Mouse (Mus musculus) cerebellum, adult (tissue): ENCODE measurements around the gene Plcg2.

Experiments used
- ATAC-seq: cut with Nextera tagmentation; 2 replicates; pipeline ENCODE4 v1.9.2; 2017; ENCODE audit warnings: mild to moderate bottlenecking, moderate library complexity, mixed read lengths; ENCODE audit not compliant: insufficient number of reproducible peaks, low FRiP score, low TSS enrichment

Plcg2 gene

DNA sequence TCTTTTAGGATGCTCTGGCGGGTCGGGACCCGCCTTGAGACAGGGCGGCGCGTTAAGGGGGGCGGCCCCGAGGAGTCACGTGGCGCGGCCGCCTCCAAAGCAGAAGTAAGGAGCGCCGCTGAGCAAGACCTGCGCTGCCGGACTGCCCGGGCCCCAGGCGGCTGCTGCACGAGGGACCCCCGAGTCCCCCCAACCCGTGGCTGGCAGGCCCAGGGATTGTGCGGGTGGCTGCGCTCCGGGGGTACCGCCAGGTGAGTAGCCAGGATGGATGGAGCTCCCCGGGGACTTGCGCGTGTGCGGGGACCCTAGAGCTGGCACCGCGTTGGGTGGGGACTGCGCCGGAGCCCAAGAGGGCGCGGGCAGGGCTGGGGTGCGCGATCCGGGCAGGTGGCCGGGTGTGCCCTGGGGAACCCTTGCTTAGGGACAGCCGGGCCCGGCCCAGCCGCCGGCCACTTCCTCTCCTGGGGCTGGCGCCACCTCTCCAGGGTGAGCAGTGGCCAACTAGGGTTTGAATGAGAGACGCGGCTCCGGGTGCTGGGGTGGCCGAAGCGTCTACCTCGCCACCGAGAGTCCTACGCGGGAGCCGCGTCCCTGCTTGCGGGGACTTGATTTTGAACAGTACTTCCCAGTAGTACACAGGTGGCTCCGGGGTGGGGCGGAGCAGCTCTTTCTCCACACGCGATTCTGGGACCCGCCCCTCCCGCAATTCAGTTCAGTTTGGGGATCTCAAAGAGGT is at the start of gene Plcg2:
Plcg2 (plus strand) TSS at position 113 of the 736 bp plus-strand sequence.
- ATAC-seq = no peak

- ATAC-seq = no peak
Observed at GRCm38 (mm10) chr8:117451072-117451471, 47.0 kb upstream of the Plcg2 start.

DNA sequence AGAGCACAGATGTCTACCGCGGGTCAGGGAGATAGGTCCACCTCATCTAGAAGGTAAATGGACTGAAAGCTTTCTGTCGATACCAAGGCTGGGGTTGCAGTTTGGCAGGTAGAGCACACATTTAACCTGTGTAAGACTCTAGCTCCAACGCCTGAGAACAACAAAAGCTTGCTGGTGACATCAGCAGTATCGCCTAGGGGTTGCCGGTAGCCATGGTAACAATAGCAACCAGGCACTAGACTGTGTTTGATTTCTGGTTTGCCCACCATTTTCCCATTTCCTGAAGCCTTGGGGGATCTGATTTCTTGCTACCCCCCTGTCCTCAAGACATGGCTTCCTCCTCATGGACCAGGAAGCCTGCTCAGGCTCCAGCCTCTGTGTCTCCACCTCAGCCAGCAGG is 44.1 kb upstream of the Plcg2 start:
- ATAC-seq = no peak

DNA sequence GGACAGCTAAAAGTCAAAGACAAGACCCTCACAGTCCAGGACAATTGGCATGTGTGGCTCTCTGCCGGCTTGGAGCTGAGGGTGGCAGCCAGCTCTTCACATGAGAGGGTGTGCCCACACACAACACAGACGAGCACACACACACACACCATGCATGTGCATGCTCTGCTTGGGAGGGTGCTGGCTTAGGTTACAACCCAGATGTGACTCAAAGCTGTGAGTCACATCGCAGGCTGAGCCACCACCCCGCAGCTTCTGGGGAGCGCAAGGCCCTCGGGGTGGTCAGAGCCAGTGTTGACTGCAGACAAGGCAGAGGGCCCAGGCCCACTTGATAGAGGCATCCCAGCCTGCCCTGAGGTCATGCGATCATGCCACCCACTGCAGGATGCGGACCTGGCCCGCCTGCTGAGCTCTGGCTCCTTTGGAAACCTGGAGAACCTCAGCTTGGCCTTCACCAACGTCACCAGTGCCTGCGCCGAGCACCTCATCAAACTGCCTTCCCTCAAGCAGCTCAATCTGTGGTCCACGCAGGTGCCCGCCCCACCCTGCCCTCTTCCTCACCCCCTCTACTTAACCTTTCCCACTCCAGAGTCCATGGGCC is 43.5 kb upstream of the Plcg2 start:
- no peak for ATAC-seq

- ATAC-seq = no peak
Observed at GRCm38 (mm10) chr8:117455701-117456100, 42.4 kb upstream of the Plcg2 start.

- ATAC-seq = no peak
Observed at GRCm38 (mm10) chr8:117458440-117458839, 39.7 kb upstream of the Plcg2 start.

- ATAC-seq = no peak
Observed at GRCm38 (mm10) chr8:117462701-117463284, 35.3 kb upstream of the Plcg2 start.

DNA sequence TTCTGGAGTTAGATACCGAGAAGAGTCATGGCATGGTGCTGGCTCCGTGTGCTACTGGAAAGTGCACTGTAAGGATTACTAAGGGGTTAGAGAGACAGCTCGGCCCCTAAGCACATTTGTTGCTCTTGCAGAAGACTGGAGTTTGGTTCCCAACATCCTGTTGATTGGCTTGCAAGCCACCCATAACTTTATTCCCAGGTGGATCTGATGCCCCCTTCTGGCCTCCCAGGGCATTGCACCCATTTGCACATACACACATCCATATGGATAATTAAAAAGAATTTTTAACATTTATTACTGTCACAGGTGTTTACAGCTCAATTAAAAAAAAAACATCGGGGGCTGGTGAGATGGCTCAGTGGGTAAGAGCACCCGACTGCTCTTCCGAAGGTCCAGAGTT is 33.6 kb upstream of the Plcg2 start:
- no peak for ATAC-seq

DNA sequence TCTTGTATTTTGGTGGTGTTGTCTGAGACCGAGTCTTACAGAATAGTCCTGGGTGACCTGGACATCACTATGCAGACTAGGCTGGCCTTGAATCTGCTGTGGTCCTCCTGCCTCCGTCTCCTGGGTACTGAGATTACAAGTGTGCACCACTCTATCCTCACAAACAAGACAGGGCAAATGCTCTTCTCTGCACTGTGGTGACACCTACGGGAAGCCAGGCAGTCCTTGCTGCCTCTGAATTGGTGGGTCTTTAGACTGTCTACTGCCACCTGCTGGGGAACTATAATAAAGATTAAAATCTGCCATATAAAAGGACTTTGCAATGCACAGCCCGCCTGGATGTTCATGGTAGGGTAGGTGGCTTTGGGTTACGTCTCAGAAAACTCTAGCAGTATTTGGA is 32.8 kb upstream of the Plcg2 start:
- ATAC-seq = peak; percentile 83

GRCm38 (mm10) chr8:117467466-117467865 is 30.6 kb upstream of the Plcg2 start:
- no peak for ATAC-seq

DNA sequence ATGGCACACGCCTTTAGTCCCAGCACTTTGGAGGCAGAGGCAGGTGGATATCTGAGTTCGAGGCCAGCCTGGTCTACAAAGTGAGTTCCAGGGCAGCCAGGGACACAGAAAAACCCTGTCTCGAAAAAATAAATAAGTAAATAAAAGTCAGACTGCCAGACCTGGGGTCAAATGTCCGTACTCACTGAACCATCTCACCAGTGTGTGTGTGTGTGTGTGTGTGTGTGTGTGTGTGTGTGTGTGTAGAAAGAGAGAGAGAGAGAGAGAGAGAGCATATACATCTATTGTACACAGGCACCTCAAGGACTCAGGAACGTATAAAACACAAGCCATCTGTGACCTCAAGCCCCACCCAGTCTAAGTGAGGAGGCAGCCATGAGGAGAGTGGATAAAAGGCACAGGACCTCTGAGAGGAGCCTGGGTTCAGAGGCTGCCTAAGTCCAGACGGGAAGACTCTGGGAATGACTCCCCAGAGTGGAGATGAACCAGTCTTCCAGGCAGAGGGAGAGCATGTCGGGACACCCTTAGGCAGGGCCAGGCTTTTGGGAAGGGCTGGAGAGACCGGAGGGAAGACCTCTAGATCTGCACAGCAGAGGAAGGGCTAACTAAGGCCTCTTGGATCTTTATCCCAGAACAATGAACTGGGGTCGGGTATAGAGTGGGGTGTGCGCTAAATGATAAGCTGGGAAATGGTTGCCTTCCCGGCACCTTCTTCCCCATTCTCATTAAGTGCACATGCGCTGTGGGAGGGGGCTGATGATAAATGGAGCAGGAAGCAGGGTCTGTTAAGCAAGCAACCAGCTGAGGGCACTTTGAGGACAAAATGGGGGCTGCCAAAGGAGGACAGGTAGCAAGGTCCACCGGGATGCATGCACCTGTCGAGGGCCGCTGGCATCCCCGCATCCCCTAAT is 28.4 kb upstream of the Plcg2 start:
- ATAC-seq = no peak

DNA sequence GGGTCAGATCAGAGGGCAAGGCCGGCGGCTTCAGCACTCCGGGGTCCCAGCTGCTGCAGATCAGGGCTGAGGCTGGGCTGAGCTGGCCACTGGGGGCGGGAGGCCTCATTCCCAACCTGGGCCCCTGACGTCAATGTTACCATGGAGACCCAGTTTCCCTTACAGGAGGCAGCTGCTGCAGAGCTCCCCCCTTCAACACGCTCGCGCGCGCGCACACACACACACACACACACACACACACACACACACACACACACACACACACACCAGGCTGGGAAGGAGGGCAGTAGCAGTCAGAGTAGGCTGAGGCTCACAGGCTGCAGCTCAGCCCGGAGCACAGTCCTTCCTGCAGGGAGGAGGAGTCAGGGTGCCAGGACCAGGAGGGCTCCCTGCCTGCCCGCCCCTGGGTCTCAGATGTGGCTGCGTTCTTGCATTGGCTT is 27.7 kb upstream of the Plcg2 start:
- peak; percentile 26; the same call in 1 of the 2 replicates for ATAC-seq

- no peak for ATAC-seq
Observed at GRCm38 (mm10) chr8:117471174-117471573, 26.9 kb upstream of the Plcg2 start.

GRCm38 (mm10) chr8:117471655-117472054 is 26.4 kb upstream of the Plcg2 start:
- no peak for ATAC-seq

DNA sequence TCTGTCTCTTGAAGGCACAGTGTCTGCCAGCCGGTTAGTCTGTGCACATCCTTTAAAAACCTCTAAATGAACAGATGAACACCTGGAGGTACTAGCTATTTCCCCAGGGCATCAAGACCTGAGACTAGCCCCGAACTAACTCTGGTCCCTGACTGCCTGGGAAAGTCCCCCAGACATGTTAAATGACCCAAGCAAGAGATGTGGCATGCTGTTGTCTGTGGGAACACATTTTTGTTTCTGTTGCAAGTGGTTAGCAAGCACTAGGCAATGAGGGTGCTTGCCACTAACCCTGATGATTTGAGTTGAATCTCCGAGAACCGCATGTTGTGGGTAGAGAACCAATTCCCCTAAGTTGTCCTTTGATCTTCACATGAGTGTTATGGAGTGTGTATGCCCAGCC is 25.8 kb upstream of the Plcg2 start:
- ATAC-seq = no peak

DNA sequence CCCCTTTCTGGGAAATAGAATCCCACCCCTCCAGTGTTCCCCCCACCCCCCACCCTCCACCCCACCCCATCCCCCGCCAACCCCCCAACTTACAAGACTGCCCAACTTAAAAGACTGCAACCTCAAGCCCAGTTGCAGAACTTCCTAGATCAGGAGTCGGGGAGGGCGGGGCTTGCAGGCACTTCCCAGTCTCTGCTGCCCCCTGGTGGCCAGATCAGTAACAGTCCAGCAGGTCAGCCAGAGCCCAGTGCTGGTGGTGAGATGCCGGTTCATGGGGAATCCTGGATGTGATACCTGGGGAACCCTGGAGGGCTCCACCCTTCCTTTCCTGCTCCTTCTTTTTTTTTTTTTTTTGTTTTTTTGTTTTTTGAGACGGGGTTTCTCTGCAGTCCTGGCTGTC is 23.1 kb upstream of the Plcg2 start:
- ATAC-seq = peak; percentile 73

DNA sequence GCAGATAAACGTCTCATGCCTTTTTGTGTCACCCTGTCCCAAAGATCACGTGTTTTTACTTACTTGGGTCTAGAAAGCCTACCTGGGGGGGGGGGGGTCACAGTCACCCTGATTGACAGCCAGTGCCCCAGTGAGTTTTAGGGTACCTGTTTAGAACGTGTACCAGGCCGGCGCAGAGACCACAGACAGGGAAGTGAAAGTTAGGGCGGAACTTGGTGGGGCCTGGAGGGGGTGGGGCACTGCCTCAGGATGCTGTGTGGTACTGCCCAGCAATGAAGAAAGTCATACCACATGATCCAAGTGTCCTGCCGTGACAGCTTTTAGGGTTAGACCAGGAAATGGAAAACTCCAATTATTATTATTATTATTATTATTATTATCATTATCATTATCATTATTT is 22.3 kb upstream of the Plcg2 start:
- ATAC-seq = no peak

GRCm38 (mm10) chr8:117478082-117478481 is 20.0 kb upstream of the Plcg2 start:
- no peak for ATAC-seq

DNA sequence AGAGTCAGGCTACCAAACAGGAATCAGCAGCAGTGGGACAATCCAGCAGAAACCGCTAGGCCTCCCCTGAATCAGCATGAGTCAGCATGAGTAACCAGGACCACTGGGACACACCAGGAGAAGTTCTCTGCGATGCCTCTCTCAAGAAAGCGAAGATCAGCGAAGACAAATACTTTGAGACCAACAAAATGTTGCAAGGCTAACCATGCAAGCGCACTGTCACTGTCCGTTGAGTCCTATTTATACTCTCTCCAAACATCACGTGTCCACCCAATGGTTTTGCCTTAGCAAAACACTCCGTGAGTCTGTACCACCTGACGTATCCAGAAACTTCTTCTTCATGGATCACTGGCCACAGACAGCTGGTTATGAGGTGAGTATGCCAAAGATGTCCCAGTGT is 18.1 kb upstream of the Plcg2 start:
- ATAC-seq = no peak

- ATAC-seq = no peak
Observed at GRCm38 (mm10) chr8:117480516-117480915, 17.6 kb upstream of the Plcg2 start.

DNA sequence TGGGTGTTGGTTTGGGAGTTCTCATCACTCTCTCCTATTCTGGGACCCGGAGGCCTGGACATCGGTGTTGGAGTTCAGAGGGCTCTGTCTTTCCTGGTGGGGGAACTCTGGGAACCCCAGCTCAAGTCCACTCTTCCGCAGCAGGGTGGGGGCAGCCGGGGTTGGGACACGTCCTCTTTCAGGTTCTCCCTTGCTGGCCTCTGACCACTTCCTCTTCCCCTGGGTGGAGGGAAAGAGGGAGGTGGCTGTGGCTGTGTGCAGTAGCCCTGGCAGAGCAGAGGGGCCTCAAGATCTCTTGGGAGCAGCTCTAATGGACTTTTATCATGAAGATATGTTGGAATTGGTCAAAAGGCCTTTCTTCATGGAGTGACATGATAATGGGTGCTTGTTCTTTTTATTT is 16.3 kb upstream of the Plcg2 start:
- ATAC-seq = no peak
